Mouse (Mus musculus) ES-E14 (cell line): ENCODE results near the gene Tapt1. TPM values are rescaled to one million over a fixed set of nuclear protein-coding genes. Genes with fewer than 3 reads are reported as not detected.

ENCODE experiments used
- DNase-seq: peaks from one replicate; pipeline ENCODE4 v3.0.0-alpha.2; 2013; ENCODE audit warnings: low read depth, low spot score
- H3K27ac ChIP-seq: 2 replicates; pipeline ENCODE4 v1.5.1; 2012; ENCODE audit warnings: low read depth, mild to moderate bottlenecking, low read length, moderate library complexity, mixed read lengths; ENCODE audit not compliant: poor library complexity, insufficient read depth, severe bottlenecking
- H3K36me3 ChIP-seq: 2 replicates; pipeline ENCODE4 v1.6.1; 2012; ENCODE audit warnings: mild to moderate bottlenecking, low read length, moderate library complexity, mixed read lengths; ENCODE audit not compliant: control insufficient read depth, poor library complexity, insufficient read depth, severe bottlenecking
- H3K4me1 ChIP-seq, 2 experiments: fragments of 150-350 bp in 1 of 2; sonication (generic) in 1 of 2; 2 replicates each; pipeline ENCODE4 v1.6.1; 2012; ENCODE audit warnings: low read length in 2 of 2, mild to moderate bottlenecking in 1 of 2, mixed read lengths in 1 of 2; ENCODE audit not compliant: control insufficient read depth in 2 of 2, insufficient read depth in 2 of 2, poor library complexity in 1 of 2
- H3K4me3 ChIP-seq, 2 experiments: fragments of 150-350 bp in 1 of 2; sonication (generic) in 1 of 2; 2 replicates each; pipeline ENCODE4 v1.5.1; 2012; ENCODE audit warnings: low read length in 2 of 2, low read depth in 1 of 2, mild to moderate bottlenecking in 1 of 2, mixed read lengths in 1 of 2; ENCODE audit not compliant: insufficient read depth in 1 of 2, poor library complexity in 1 of 2, severe bottlenecking in 1 of 2
- H3K9ac ChIP-seq: 2 replicates; pipeline ENCODE4 v1.6.1; 2012; ENCODE audit warnings: low read depth, mild to moderate bottlenecking, low read length, mixed read lengths; ENCODE audit not compliant: poor library complexity, insufficient read depth, severe bottlenecking
- H3K9me3 ChIP-seq: fragments of 150-350 bp; sonication (generic); 2 replicates; pipeline ENCODE4 v1.6.1; 2012; ENCODE audit warnings: low read depth, mild to moderate bottlenecking, low read length; ENCODE audit not compliant: control insufficient read depth, insufficient read depth
- CHD2 ChIP-seq: IDR thresholded peaks from 2 replicates; pipeline ENCODE4 v1.6.1; 2014; ENCODE audit warnings: mild to moderate bottlenecking, low read depth, low read length, inconsistent platforms
- HCFC1 ChIP-seq: IDR thresholded peaks from 2 replicates; pipeline ENCODE4 v1.6.1; 2012; ENCODE audit warnings: low read length, inconsistent platforms, borderline replicate concordance; ENCODE audit not compliant: insufficient read depth
- MAFK ChIP-seq: IDR thresholded peaks from 2 replicates; pipeline ENCODE4 v1.6.1; 2014; ENCODE audit warnings: mild to moderate bottlenecking, low read depth, low read length, inconsistent platforms; ENCODE audit not compliant: insufficient read depth
- ZC3H11A ChIP-seq: IDR thresholded peaks from 2 replicates; pipeline ENCODE4 v1.6.1; 2012; ENCODE audit warnings: low read depth, mild to moderate bottlenecking, inconsistent platforms, low read length, borderline replicate concordance
- ZNF384 ChIP-seq: IDR thresholded peaks from 2 replicates; pipeline ENCODE4 v1.6.1; 2012; ENCODE audit warnings: low read depth, low read length, inconsistent platforms
- in situ Hi-C, 2 experiments: fragments of 600-800 bp; cut with MboI; formaldehyde crosslinking; loops; one replicate each; pipeline ENCODE4 v1.15.1; 2025; ENCODE audit warnings: low sequenced_read_pairs in 2 of 2, inconsistent platforms in 1 of 2; ENCODE audit not compliant: unreplicated experiment in 2 of 2
- total RNA-seq: library from RNA; depleted of rRNA; stranded (reverse); fragments of 300-350 nt; gene quantifications from 2 replicates; pipeline ENCODE4 v1.2.3, GENCODE M21; 2012

Gene Tapt1
- total RNA-seq, 1 experiment, result 25.9 TPM

DNA sequence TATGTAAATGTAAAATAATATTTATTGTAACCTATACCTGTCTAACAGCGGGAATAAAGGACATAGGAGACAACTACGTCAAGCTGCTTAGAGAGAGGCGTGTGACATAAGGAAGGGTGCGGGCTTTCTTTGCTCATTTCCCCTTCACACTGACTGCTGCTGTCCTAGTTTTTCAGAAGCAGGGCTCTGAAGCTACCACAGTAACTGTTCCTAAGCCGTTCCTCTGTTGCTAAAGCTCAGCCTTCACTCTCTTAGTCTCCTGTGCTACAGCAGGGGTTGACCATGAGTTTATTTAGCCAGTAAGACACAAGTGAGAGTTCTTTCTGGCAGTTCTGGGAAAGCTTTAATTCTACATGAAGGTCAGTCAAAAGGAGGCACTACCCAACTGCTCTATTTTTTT is 13.0 kb downstream of the Tapt1 start:
- Histone ChIP-seq H3K9me3 (no peaks in the 10 kb centered on the region), H3K36me3 (no peaks in the 10 kb centered on the region; the same call in none of the 2 replicates), H3K9ac (no peak overlapping the region), H3K4me3 (no peak overlapping the region), H3K4me1 (no peaks in the 10 kb centered on the region), H3K27ac (no peak overlapping the region)
- DNase-seq, result no peak
- TF ChIP-seq ZNF384 (no peak), ZC3H11A (no peak), MAFK (no peak), HCFC1 (no peak), CHD2 (no peak)
- in situ Hi-C loops, result no loop called here

DNA sequence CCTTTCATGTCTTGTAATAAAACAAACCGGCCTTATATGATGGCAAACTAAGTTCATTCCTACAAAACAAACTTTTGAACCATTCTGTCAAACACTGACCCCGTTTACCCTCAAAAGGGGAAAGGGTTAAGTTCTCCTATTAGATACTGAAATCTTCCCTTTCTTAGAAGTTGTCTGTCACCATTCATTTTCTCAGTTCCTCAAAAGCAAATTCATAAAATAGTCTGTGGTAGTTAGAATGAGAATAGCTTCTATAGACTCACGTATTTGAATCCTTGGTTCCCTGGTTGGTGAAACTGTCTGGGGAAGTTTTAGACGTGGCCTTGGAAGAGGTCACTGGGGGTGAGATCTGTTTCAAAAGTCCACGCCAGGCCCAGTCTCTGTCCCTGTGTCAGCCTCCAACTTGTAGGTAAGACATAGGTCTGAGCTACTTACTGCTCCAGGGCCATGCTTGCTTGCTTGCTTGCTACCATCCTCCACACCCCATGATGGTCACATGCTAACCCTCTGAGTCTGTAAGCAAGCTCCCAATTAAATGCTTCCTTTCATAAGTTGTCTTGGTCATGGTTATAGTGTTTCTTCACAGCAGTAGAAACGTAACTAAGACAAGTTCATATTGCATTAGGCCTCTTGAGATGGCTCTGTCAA is 14.5 kb downstream of the Tapt1 start:
- no peak for DNase-seq
- no peak for TF ChIP-seq HCFC1
- in situ Hi-C loops, result no loop called here
- Histone ChIP-seq H3K4me3 (no peak overlapping the region), H3K27ac (no peak overlapping the region), H3K4me1 (no peaks in the 10 kb centered on the region), H3K9me3 (no peaks in the 10 kb centered on the region), H3K36me3 (no peaks in the 10 kb centered on the region; the same call in 1 of the 2 replicates), H3K9ac (no peak overlapping the region)

DNA sequence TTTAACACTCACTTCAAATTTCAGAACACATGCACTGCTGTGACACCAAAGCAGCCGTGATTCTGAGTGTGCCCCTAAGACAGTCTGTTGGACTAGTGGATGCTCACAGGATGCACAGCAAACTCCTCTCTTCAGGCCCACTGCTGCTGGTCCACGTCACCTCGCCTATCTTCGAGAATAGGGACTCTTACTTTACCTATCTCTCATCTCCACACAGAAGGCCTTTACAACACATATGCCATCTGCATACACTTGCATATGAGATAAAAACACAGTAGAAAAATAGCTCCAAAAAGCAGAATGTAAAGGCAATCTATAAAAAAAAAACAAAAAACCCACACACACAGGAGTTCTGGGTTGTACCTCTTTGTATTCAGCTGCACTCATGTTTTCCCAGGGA is 19.1 kb downstream of the Tapt1 start:
- Histone ChIP-seq H3K4me3 (no peak overlapping the region), H3K9ac (no peak overlapping the region), H3K9me3 (no peaks in the 10 kb centered on the region), H3K36me3 (no peaks in the 10 kb centered on the region; the same call in 1 of the 2 replicates), H3K4me1 (no peaks in the 10 kb centered on the region), H3K27ac (no peak overlapping the region)
- no peak for TF ChIP-seq HCFC1
- no peak for TF ChIP-seq CHD2
- no peak for TF ChIP-seq MAFK
- TF ChIP-seq ZC3H11A, result no peak
- TF ChIP-seq ZNF384, result no peak
- in situ Hi-C loops, result no loop called here
- DNase-seq, result no peak

DNA sequence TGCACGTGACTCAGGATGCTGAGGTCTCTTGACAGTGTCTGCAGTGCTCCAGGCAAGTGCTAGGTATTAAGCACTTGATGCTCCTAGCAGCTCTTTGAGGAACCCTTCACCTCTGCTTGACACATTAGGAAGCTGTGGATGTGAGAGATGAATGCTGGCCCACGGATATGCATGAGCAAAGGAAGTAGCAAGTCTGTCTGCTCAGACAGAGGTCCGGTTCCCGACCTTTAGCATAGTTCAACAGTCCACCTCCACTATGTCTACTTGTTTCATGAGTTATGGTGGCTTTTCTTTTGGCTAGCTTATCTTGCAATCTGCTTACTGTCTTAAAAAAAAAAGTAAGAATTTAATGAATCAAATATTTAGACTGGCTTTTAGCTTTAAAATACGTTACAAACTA is 19.8 kb downstream of the Tapt1 start:
- no peaks in the 10 kb centered on the region for H3K9me3 ChIP-seq
- no peaks in the 10 kb centered on the region; the same call in 1 of the 2 replicates for H3K36me3 ChIP-seq
- H3K27ac ChIP-seq, result no peak overlapping the region
- H3K4me1 ChIP-seq, result no peaks in the 10 kb centered on the region
- no peak overlapping the region for H3K9ac ChIP-seq
- DNase-seq, result no peak
- TF ChIP-seq ZC3H11A, result no peak
- no peak for TF ChIP-seq ZNF384
- no peak for TF ChIP-seq MAFK
- TF ChIP-seq CHD2, result no peak
- TF ChIP-seq HCFC1, result no peak
- in situ Hi-C loops, result no loop called here
- no peak overlapping the region for H3K4me3 ChIP-seq

DNA sequence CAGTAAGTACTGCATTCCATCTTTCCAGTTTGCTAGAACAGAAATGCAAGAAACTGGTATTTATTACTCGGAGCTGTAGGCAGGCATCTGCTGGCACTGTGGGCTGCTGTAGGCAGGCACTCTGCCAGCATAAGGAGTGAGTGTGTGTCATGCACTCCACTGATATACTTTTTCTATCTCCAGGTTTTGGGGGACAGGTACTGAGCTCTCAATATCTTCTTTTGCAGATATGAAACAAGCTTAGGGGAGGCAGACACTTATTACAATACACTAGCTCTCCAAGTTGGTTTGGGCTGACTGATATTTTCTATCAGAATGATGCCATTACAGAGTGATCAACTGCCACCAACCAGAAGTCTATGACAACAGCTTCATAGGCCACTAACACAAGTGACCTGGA is 23.0 kb downstream of the Tapt1 start:
- no peak for TF ChIP-seq ZNF384
- TF ChIP-seq CHD2, result no peak
- TF ChIP-seq ZC3H11A, result no peak
- TF ChIP-seq HCFC1, result no peak
- no peak for TF ChIP-seq MAFK

More for the DNA sequence above, 23.0 kb downstream of the Tapt1 start:
- no peak overlapping the region for H3K4me3 ChIP-seq
- no peaks in the 10 kb centered on the region for H3K9me3 ChIP-seq
- H3K4me1 ChIP-seq, result no peaks in the 10 kb centered on the region
- no peaks in the 10 kb centered on the region; the same call in 1 of the 2 replicates for H3K36me3 ChIP-seq
- in situ Hi-C loops, result no loop called here
- no peak for DNase-seq
- no peak overlapping the region for H3K27ac ChIP-seq
- no peak overlapping the region for H3K9ac ChIP-seq
